Mouse (Mus musculus) inflammation-experienced regulatory T-cells, adult 6 months (primary cell): Measurements from ENCODE around the gene St3gal3. TPM values are rescaled to one million over a fixed set of nuclear protein-coding genes. Genes with fewer than 3 reads are reported as not detected.

Experiments
- ATAC-seq: one replicate; pipeline ENCODE4 v1.8.0; 2017
- polyA plus RNA-seq, 3 experiments: library from polyadenylated mRNA; unstranded; fragments of 100-300 nt; shearing (Covaris generic); gene quantifications; one replicate each; pipeline ENCODE4 v1.2.1; 2017

Gene St3gal3
- polyA plus RNA-seq, 3 experiments from 2014 or later: 0.40 to 2.4 (median 1.3) TPM

GRCm38 (mm10) chr4:118016323-118016911 lies 118.3 kb downstream of the St3gal3 start:
- ATAC-seq: no peak

DNA sequence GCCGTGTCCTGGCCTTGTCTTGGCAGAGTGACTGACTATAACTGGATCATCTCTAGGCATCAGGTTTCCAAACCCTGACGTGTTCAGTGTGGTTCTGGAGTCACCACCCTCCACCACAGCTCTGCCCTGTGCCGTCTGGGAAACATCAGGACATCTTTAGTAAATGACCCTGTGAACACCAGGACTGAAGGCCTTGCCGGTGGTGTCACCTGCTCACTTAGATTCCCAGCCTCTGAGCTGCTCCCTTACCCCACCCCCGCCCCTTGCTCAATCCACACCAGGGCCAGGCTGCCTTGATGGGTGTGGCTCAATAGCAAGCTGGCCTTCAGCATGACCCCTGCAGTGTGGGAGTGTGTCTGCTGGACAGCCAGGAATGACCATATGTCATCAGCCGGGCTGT lies 119.1 kb downstream of the St3gal3 start:
- ATAC-seq: no peak

DNA sequence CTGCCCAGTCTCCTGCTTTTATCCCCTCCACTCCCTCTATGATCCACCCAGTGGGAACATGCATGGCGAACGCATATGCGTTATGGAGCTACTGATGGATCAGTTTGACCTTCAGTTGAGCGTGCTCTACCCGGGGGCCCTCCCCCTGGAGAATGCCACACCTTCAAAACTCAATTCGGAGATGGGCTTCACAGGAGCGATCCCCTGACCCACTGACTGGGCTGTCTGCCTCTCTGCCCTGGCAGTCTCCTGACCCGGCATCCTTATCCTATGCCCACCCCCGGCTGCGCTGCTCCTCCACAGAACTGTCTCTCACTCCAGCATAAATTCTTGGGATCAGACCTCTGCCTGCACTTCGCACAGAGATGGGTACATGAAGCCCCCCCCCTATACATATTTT lies 119.6 kb downstream of the St3gal3 start:
- no peak for ATAC-seq

DNA sequence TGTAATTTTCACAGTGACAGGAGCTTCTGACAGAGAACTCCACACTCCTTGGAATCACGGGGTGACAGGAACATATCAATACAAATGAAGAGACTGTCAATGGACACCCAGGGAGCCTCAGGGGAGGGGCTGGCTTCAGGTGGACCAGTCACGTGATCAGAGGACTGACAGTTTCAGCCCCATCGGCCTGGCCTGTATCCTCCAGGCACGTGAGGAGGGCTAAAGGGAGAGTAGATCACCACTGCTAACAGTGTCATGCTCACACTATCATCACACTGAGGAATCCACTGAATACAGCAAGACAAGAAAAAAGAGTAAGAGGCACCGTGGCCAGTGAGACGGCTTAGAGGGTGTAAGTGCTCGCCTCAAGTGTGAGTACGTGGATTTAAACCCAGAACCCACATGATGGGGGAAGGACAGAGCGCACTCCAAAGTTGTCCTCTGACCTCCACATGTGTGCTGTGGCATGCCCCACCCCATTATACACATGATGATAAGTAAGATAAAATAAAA lies 124.0 kb downstream of the St3gal3 start:
- ATAC-seq: no peak

- ATAC-seq: no peak
These were observed 126.2 kb downstream of the St3gal3 start for GRCm38 (mm10) chr4:118008433-118009033.

- no peak for ATAC-seq
These were observed 133.4 kb downstream of the St3gal3 start for GRCm38 (mm10) chr4:118001355-118001754.

GRCm38 (mm10) chr4:118000605-118001208 lies 134.0 kb downstream of the St3gal3 start:
- ATAC-seq: no peak

- ATAC-seq: no peak
These were observed 134.8 kb downstream of the St3gal3 start for GRCm38 (mm10) chr4:117999951-118000350.

DNA sequence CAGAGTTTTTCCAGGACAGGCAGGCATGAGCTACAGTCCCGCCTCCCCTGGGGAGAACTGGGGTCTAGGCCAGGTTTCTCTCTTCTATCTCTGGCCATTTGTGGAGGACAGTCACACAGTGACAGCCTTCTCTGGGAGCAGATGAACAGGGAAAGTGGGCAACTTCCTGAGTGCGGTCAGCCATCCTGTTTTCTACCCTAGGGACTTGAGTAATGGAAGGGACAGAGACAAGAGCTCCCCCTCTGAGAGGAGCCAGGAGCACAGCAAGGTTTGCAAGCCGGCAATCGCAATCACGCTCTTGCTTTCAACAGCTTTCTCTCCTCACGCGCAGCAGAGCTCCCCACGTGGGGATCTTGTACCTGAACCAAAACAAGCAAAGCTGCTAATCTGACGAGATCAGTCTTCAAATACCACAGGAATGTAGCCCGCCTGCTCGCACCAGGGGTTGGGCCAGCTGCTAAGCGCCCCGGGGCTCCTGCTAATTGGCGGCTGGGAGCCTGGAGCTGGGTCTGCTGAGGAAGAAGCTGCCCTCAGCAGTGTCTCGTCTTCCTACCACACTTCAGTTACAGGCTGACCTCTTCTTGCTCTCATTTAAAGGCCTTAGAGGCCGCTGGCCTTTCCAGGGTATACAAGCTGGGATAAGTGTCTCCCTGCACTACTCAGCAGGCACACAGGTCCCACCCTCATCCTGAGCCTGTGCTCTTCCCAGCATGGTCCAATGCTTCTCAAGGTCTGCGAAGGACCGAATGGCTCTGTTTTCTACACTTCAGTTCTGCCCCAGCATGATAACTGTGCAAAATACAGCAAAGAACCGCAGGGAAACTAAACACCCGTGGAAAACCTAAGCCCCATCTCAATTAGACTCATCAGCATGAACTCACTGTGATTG lies 137.1 kb downstream of the St3gal3 start:
- no peak for ATAC-seq

DNA sequence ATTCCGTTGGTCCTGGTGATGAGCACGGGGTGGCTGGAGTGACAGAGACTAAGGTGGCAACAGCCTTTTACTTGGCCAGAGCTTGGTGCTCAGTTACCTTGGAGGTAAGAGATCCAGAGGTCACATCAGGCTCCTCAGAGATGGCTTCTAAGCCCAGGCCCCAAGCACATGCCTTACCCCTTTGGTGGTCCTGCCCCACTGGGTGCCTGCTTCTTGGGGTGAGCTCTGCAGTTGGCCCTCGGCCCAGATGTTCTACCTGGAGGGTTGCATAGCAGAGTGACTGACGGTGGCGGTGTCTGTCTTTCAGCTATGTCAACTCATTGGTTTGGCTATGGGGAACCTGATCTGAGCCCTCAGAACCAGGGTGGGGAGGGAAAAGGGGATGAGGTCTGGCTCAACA lies 138.0 kb downstream of the St3gal3 start:
- ATAC-seq: no peak

DNA sequence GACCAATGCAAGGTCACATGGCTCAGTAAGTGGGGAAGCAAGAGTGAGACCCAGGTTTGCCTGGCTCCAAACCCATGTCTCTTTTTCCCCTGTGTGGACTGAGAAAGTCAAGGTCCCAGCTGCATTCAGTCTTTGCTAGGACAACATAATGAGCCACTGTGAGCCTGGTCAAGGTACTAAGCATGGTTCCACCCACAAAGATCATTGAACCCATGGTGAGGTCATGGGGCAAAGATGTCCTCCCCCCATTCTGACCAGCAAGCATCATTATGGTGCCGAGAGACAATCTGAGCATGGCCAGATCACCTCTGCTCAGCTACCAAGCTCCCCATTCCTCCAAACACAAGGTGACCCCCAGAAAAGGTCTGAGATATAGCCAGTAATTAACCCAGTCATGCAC lies 139.3 kb downstream of the St3gal3 start:
- ATAC-seq: no peak

GRCm38 (mm10) chr4:117993421-117993820 lies 141.3 kb downstream of the St3gal3 start:
- ATAC-seq: no peak

DNA sequence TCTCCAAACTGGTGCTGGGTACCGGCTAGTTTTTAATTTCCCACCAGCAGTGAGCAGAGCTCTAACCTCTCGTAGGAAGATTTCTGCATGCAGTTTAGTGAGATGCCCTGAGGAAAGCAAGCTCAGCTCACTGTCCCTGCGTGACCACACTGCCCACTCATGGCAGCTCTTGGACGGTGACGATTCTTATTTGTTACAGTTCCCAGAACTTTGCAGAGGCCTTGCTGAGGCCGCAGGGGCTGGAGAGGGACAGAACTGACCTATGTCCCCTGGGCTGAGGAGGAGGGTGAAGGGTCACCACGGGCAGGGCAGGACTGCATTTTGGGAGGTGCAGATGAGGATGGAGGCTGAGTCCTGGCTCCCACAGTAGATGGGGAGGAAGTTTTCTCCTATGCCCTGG lies 141.8 kb downstream of the St3gal3 start:
- ATAC-seq: no peak

GRCm38 (mm10) chr4:117992036-117992435 lies 142.7 kb downstream of the St3gal3 start:
- no peak for ATAC-seq

GRCm38 (mm10) chr4:117991055-117991627 lies 143.6 kb downstream of the St3gal3 start:
- no peak for ATAC-seq

GRCm38 (mm10) chr4:117990571-117990970 lies 144.1 kb downstream of the St3gal3 start:
- no peak for ATAC-seq

DNA sequence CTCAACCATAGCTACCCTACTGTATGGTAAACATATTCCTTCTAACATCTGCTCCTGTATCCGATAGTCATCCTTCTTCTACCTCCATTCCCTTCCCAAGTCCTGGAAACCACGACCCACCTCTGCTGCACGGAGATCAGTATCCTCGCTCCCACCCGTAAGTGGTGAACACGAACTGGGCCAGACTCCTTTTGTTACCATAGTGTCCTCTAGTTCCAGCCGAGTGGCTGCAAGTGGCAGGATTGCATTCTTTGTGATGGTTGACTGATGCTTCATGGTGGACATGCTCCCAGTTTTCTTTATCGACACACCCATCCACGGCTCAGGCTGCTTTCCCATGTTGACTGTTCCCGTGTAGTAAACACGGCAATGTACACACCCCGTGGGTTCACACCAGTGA lies 144.9 kb downstream of the St3gal3 start:
- no peak for ATAC-seq

DNA sequence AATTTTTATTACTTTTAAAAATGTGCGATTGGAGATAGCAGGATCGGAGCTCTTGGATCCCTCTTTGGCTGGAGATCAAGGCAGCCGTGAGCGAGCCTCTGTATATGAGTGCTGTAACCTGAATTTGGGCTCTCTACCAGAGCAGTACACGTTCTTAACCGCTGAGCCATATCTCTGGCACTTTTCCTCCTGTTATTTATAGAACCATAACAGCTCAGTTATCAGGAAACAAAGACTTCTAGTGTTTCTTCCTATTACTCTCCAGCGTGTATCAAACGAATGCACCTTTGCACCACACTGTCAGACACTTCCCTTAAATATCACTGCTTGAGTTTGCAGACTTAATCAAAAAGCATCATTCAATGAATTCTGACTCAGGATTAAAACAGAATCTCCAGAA lies 147.9 kb downstream of the St3gal3 start:
- no peak for ATAC-seq

DNA sequence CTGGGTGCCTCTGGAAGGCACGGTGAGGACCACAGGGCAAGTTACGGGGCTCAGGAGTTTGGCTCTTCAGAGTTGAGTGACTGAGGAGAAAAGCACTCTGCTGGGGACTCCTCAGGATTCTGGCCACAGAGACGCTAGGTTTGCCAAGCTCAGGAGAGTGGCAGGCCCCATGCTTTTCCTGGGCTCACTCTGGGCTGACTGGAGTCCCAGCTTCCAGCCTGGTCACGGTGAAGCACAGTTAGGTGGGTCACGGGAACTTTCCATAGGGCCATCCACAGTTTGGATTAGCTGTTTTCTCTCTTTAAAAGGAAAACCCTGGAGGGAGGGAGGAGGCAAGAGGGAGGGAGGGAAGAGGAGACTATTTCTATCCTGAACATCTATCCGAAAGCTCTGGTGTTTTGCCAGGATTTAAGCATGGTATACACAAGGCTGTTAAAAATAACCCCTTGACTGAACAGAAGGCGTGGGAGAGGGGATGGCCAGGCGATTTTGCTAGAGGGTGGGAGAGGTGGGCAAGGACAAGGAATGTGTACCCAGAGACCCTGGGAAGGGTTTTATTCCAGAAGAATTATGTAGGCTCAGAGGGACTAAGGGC lies 149.6 kb downstream of the St3gal3 start:
- no peak for ATAC-seq

DNA sequence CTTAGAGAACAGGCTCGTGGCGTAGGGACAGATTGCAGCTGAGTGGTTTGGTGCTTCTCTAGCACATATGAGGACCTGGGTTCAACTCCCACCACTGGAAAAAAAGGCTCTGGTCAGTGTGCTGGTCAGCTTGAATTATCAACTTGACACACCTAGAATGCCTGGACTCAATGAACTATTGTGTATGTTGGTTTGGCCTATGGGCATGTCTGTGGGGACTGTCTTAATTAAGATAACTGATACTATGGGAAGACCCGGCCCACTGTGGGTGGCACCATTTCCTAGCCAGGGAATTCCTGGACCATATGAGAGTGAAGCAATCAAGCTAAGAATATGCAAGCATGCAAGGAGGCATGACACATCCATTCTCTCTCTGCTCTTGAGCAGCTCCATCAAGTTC lies 150.5 kb downstream of the St3gal3 start:
- no peak for ATAC-seq

DNA sequence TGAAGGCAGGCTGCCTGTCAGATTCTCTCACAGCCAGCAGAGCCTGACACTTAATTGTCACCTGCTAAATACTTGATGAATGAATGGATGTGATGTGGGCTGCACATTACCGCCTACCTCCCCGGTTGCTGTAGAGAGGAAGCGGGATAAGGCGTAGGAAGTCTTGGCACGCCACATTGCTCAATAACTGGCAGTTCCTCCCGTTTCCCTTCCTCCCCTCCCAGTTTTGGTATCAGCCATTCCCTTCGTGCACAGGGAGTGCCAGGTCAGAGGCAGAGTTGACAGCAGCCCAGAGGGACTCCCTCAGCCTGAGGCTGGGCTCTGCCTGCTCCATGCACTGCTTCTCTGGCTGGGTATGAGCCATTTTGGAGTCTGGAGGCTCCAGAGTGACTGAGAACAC lies 152.0 kb downstream of the St3gal3 start:
- no peak for ATAC-seq

GRCm38 (mm10) chr4:117981518-117981917 lies 153.2 kb downstream of the St3gal3 start:
- ATAC-seq: no peak
